Mouse (Mus musculus) small intestine, adult 2 months (tissue): ENCODE data around the gene Sdr9c7.

Experiments used
- CTCF ChIP-seq: fragments of 200-500 bp; IDR thresholded peaks from 2 replicates; pipeline ENCODE4 v1.5.1; 2012; ENCODE audit warnings: low read depth, mild to moderate bottlenecking, control low read depth, inconsistent platforms, low read length, moderate library complexity, mixed read lengths; ENCODE audit not compliant: insufficient replicate concordance, insufficient read length; ENCODE audit errors: extremely low read depth
- POLR2A ChIP-seq: fragments of 200-500 bp; IDR thresholded peaks from 2 replicates; pipeline ENCODE4 v1.6.1; 2012; ENCODE audit warnings: low read depth, mild to moderate bottlenecking, control low read depth, inconsistent platforms, low read length, moderate library complexity

DNA sequence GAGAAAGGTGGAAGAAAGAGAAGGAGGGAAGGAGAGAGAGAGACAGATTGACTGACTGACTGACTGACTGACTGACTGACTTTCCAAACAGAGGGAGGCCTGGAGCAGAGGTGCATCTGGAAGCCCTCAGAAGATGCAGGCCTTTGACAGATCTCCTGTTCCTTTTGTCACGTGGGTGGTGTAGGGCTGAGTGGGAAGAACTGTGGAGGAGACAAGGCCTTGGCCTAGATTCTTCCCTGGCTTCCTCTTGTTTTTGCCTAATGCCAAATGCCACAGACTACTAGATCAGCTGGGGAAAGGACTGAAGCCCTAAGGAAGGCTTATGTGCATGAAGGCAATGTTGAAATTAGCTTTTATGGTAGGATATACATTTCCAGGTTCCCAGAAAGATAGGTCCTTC, 4.8 kb downstream of the Sdr9c7 start:
- no peak for TF ChIP-seq CTCF
- no peak for TF ChIP-seq POLR2A
